Mouse (Mus musculus): Measurements from ENCODE around the gene Tfap2c.
A peak's percentile ranks its signal among the peaks of the same experiment; 100 is the strongest.

The Tfap2c gene

DNA sequence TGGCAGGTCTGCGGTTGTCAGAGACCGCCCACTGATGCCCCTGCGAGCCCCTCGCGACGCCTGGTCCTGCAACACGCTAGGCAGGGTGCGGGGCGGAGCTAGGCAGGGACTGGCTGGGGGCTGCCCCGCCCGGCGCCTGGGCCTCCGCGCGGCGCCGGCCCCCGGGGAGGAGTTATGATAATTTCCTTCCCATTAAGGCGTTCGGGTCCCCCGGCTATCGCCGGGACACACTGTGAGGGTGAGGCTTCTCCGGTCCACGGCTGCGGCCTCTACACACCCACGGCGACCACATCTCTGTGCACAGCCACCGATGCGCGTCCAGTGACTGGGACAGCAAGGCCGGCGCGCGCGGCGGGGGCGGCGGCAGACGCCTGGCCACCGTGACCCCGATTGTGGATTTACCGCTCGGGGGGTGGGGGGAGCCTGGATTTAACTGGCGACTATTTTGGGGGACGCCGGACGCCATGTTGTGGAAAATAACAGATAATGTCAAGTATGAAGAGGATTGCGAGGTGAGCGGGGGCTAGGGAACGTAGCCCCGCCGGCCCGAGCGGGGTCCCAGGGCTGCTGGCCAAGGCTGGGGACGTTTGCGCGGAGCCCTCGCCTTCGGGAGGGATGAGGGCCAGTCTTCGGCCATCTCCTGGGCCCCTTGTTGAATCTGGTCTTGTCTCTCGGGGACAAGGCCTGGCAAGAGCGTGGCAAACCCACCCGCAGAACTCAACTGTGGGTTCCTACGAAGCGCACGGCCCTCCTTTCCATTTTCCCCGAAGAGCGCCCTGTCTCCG is at the start of gene Tfap2c:
TSS of gene Tfap2c (plus strand) at position 223 of the 785 bp plus-strand sequence.
- no peak for DNase-seq (ENCODE audit: low spot score)

DNA sequence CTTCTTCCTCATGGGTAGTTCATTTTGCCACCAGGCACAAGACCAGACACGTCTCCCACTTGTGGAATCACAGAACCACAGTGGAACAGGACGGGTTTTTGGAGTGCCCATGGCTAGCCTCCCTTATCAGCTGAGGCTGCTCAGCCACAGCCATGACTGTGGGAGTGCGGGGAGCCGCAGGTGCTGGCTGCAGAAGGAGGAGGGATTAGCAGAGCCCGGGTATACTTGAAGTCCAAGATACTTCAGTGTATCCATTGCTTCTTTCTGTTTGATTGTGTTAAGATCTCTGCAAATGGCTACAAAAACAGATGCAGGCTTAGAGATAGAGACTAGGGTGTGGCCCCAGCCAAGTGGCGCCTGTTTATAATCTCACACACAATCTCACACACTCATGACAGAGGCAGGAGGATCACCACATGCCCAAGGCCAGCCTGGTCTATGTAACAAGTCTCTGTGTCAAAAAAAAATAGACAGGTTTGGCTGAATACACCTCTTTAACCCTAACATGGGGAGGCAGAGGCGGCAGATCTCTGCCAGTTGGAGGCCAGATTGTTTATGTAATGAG is 48.6 kb upstream of the Tfap2c start:
- peak; percentile 8 for DNase-seq (ENCODE audit: low spot score)

DNA sequence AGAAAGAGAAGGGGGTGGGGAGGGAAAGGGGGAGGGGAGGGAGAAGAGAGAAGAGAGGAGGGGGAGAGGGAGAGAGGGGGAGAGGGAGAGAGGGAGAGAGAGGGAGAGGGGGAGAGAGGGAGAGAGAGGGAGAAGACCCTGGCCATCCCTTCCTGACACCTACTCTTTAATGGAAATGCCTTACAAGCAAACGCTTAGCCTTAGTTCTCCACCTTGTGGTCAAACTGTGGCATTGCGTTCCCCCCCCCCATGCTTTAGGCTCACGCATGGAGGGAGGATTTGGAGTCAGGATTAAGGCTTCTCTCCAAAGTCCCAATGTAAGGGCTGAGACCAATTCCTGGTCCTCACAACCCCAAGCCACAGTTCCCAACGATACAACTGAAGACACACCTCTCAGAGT is 48.1 kb upstream of the Tfap2c start:
- peak; percentile 33 for DNase-seq (ENCODE audit: low spot score)

DNA sequence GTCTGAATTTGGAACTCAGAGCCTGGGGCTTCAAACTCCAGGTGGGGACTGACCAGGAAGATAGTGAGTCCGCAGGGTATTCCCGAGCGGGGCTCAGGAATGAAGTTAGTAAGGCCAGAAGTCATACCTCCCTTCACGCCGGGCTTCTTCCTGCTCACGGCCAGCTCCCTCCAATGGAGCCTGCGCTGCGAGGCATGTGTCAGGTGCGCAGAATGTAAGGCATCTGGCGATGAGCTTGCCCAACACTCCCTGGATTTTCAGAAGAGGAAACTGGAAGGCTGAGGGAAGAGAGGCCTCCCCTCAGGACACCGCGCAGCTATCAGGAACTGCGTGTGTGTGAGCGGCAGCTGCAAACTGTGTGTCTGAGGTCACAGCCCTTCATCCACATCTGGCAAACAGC is 47.2 kb upstream of the Tfap2c start:
- DNase-seq (ENCODE audit: low spot score), result no peak

DNA sequence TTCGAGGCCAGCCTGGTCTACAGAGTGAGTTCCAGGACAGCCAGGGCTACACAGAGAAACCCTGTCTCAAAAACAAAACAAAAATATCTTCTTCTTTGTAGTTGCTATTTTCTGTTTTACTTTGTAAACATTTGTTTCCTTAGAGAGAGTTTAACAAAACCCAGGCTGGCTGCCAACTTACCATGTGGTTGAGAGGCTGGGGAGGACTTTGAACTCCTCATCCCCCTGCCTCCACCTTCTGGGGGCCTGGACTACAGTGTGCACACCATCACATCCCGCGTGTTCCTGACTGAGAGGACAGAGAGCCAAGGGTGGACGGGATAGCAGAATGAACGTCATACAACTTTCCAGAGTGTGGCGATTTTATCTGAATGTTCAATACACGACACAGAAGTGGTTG is 43.3 kb upstream of the Tfap2c start:
- DNase-seq (ENCODE audit: low spot score), result no peak

DNA sequence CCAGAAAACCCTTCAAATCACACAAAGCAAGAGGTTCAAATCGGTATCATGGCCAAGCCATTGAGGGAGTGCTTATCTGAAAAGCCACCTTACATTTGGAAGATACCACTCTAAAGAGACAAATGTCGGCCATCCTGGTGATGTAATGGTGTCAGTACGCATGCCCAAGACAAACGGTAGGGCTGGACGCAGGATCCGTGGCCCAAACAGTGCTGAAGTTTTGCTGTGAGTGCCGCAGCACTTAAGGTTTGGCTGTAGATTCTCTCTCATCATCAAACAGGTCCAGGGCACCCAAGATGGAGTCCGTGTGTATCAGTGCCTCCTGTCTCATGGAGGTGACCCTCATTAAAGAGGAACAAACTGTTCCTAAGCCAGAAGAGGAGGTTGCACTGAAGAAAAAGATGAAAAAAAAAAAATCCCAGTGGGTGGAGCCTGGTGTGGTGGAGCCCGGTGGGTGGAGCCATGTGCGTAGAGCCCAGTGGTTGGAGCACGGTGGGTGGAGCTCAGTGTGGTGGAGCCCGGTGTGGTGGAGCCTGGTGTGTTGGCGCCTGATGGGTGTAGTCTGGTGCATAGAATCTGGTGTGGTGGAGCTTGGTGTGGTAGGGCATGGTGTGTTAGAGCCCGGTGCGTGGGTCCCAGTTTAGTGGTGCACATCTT is 39.2 kb upstream of the Tfap2c start:
- no peak for DNase-seq (ENCODE audit: low spot score)

DNA sequence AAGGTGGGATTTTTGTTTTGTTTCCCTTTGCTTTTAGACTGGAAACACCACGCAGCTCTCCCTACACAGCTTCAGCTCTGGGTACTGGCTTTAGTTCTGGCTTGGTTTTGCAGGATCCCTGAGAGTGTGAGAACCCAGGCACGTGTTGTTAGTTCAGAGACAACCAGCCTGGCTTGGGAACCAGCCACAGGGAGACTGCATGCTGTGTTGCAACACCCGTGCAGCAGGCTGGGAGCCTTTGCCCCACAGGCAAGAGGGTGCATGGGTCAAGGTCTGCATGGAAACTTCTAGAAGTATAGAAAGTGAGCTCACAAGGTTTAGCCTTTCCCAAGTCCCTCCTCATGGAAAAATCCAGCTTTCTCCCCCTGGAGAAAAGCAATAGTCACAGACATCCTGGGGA is 38.5 kb upstream of the Tfap2c start:
- DNase-seq (ENCODE audit: low spot score), result no peak

DNA sequence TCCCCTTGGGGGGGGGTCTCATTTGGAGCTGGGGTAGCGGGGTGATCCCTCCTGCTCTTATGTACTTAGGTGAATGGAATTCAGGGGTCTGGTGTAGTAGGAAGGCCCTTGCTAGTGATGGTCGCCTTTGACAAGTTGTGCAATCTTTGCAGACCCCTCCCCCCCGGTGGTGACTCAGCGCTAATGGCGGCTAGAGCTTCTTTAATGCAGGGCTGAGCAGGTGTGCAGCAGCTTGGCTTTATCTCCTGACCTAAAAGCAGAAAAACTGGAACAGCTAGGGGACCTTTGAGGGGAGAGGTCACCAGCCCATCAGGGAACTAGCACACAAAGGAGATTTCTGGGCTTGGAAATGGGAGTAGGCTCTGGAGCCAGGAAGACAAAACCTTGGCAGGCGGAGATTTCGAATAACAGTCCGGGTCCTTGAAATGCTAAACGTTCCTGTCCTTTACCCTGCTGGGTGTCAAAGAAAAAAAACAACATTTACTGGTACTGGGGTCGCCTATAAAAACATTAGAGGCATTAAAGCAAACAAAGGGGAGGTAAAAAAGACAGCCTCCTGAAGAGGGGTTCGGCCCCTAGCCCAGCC is 32.9 kb upstream of the Tfap2c start:
- DNase-seq (ENCODE audit: low spot score), result no peak

DNA sequence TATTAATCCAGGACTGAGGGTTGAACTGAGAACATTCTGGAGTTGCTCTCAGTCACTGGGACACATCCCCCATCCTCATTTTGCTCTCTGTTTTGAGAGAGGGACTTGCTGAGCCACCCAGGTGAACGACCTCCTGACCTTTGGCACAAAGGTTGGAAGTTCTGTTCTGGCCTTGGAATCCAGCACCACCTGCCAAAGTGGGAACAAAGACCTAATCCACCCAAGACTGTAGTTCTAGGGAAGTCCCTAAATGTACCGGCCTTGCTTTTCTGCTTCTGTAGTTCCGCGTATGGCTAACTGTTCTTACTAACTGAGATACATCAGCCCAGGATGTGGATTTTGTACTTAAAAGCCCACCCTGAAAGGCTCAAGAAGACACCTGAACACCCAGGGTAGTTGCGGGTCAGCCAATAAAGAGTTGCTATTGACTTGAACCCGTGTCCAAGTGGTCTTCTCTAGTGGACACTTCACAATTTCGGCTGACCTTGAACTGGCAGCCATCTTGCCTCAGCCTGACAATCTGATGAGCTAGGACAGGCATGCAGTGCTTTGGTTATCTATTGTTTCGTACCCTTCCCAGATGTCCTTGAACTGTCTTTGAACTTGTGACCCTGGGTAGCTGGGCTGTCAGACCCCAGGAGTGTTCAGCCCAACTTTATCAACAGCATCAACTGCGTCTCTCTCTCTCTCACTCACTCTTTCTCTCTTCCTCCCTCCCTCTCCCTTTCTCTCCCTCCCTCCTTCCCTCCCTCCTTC is 28.6 kb upstream of the Tfap2c start:
- no peak for DNase-seq (ENCODE audit: low spot score)

DNA sequence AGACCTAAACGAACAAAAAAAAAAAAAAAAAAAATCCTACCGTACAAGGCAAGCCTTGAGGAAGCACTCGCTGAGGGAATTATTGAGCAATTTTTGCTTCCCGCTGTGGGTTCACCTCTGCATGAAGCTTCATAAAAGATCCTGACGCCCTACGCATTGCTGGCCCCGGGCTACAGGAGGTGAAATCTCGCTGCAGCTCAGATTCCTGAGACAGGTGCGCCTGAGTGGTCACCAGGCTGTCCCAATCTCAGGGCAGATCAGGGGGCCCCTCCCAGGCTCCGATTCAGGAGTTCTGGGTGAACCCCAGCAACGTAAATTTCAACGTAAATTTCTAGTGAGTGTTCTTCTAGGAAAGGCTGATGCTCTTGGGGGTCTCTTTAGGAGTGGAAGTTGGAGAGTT is 26.9 kb upstream of the Tfap2c start:
- DNase-seq (ENCODE audit: low spot score), result no peak

DNA sequence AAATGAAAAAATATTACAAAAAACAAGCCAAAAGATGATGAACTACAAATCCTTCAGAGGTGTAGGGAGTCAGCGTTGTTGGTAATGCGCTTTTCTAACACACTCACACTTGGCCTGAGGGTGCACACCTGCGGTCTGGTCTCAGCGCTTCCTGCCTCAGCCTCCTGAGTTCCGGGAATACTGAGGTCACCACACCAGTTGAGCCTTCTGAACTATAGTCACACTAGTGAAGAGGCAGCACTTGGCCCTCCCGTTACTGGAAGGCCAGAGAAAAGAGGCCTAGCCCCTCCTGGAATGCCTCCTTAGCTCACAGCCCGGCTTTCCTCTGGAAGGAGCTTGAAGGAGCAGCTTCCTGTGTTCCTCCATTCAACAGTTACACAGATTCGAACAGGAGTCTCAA is 22.2 kb upstream of the Tfap2c start:
- DNase-seq (ENCODE audit: low spot score), result no peak

DNA sequence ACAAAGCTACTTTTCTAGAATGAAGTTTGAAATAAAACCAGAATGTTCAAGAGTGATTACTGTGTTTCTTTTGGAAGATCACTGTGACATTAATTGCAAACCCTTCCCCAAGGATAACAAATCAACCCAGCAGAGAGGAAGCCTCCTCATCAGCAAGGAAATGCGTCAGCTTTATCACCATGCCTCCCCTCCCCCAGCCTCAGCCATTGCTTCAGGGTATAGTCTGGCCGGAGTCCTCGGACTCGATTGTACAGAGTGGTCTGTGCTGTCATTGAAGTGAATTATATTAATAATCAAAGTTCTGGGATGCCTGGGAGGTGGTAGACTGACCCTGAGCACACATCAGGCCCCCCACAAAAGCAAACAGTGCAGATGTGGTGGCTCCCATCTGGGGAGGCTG is 5.4 kb upstream of the Tfap2c start:
- DNase-seq (ENCODE audit: low spot score), result no peak

DNA sequence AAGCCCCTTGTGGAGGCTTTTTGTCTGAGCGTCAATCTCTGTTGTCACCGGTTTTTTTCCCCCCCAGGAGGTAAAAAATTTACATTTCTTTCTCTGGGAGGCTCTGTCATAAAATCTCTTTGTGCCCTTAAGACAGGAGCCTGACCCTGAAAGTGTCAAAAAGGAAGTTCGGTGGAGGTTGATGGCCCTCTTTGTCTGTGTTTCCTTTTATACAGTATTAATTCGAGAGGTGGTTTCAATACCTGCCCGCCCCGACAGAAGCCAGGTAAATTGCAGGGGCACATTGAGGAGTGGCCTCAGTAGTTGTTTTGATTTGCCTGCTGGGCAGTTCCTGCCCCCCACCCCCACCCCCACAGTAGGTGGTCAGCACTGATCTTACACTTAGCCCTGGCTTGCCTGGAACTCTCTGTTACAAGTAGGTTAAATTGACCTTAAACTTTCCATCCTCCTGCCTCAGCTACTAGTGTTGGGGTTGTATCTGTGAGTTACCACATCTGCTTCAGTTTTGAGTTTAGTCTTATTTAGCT is 4.7 kb upstream of the Tfap2c start:
- no peak for DNase-seq (ENCODE audit: low spot score)

DNA sequence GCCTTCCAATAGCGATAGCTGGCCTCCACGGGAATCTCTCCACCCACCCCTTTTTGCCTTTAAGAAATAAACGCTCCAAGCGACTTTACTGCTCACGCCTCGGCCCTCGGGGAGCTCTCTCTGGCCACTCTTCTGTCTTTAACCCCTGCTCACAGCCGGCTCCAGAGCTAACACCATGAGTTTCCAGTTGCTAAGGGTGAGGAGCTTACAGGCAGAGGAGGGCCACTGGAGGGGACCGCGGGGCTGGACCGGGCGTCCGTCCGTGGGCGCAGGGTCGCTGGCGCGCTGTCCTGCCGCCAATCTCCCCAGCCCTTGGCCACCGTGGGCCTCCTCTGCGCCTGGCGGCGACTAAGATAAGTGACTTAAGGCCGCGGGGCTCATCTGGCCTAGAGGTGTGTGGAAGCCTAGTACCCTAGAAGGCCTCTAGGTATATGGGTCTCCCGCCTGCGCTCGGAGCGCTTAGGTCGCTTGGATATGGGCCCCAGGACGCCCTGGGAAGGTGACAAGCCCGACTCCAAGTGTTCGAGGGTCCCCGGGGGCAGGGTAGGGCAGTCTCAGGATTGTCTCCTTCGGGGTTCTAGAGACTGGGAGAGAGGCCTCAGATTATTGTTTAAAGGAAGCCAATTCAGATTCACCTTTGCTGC is 3.7 kb upstream of the Tfap2c start:
- DNase-seq (ENCODE audit: low spot score), result no peak

DNA sequence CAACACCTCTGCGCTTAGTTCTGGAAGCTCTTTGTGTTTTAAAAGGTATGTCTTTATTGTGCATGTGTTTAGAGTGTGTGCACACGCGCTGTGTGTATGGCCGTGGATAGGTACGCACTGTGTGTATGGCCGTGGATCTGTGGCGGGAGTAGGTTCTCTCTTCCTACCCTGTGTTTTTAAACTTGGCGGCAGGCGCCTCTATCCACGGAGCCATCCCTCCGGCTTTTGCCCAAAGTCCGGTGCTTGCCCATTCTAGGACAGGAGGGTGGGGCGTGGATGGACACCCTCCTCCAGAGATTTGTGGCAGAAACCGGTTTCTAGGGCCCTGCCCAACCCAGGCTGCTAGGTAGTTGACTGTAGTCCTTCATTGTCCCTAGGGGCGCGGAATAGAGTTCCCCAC is 2.8 kb upstream of the Tfap2c start:
- DNase-seq (ENCODE audit: low spot score), result no peak

DNA sequence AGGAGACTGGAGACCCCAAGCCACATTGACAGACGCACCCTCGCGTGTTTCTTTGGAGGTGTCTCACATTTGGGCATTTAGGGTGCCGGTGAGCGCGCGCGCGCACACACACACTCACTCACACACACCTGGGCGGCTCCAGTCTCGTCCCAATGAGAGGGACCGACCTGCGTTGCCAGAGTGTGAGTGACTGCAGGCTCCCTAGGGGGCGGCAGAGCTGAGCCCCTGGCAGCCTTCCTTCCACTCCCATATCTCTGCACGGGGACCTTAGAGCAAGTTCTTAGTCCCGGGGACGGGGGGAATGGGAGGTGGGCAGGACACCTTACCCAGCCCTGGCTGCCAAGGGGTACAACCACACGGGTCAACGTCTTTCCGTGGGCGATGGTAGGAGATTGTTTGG is 2.3 kb upstream of the Tfap2c start:
- no peak for DNase-seq (ENCODE audit: low spot score)

DNA sequence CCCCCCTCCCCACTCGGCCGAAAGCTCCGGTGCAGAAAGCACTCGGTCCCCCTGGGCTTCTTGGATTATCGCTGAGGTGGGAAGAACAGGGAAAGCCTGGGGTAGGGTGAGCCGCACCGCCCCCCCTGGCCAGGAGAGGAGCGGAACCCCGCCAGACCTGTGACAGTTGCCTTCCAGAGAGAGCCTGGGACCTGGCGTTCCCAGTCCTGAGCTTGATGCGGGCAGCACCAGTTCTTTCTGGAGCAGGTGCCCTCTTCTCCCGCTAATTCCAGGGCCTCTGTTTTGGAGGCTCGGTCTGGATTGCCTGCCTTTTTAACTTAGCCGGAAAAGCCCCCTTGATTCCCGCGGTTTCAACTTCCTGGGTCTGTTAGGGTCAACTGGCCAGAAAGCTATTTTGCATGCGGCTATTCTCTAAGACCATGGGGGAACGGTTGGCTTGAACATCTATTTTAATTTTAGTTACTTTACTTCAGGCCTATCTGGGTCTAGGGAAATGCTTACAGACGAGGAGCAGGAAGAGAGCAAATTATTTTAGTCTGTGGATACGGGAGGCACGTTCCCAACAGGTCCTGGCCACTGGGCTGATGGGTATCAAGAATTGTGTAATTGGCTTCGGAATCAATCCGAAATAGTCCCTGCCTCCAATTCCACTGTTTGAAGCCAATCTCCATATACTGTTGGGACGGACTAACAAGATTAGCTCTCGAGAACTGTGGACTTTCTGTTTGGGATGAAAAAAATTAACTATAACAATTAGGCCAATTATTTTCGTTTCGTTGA is 1.4 kb upstream of the Tfap2c start:
- DNase-seq (ENCODE audit: low spot score), result no peak

DNA sequence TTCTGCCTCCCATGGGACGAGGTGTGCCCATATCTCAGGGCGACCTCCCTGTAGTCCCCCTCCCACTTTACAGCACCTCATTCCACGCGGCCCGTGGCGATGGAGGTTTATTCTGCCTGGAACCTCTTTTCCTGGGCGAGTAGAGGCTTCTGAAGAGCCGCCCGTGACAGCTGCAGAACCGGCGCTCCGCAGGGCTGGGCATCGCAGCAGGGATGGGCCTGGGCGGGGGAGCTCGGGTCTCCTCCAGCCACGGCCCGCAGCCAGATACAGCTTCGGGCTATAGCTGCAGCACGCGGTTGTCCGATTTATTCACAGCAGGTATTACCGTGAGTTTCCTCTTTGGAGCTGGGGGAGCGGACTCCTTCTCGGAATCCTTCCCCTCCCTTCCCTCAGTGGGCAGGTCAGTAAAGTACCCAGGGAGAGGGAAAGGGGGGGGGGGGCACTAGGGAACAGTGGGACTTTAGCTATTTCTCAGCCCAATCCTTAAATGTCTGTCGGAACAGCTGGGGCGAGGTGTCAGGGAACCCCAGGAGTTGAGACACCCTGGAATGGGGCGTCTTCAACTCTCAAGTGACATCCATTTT is 629 bp upstream of the Tfap2c start:
- DNase-seq (ENCODE audit: low spot score), result no peak

DNA sequence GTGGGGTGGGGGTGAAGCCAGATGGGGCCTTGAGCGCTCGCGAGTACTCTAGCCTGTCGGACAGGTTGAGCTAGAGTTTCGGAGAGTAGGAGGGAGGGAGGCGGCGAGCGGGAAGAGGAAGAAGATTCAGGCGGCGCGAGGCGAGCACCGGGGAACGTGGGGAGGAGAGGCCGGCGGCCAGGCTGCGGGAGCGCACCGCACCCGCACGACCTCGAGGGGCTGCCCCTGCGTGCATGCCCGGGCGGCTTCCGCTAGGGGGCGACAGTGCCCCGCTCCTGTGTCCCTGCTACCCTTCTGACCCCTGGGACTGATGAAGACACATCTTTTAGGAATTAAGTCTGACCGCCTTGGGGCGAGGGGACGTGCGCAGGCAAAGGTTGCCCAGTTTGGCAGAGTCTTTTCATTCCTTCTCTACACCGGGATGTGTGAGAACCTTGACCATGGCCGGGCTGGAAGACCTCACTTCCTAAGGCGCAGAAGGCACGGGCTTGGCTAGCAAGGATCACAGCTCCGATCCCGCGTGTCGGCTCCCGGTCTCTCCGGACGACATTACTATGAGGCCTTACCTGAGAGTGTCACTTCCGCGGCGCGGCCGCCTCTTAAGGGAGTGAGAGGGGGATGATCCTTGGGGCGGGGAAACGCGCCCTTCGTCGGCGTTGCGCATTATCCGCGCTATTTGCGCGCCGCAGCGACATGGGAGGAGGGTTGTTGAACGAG is 1.1 kb downstream of the Tfap2c start:
- DNase-seq (ENCODE audit: low spot score), result peak; percentile 18

Measured in c-Kit-positive CD71-positive TER-119-positive erythroid progenitor cells, embryonic 14.5 days (primary cell).